Mouse (Mus musculus) bone marrow macrophage, adult 2 months (primary cell): ENCODE results near the gene Il1rl2.

Source experiments
- CTCF ChIP-seq: IDR thresholded peaks from 2 replicates; pipeline ENCODE4 v1.5.1; 2012; ENCODE audit warnings: low read depth, mild to moderate bottlenecking, low read length, moderate library complexity
- POLR2A ChIP-seq: IDR thresholded peaks from 2 replicates; pipeline ENCODE4 v1.6.1; 2012; ENCODE audit warnings: mild to moderate bottlenecking, low read depth, low read length, borderline replicate concordance

GRCm38 (mm10) chr1:40357921-40358320 lies 33.5 kb downstream of the Il1rl2 start:
- no peak for TF ChIP-seq CTCF
- no peak for TF ChIP-seq POLR2A
